Mouse (Mus musculus): ENCODE measurements around the gene Grik2.

- TF ChIP-seq POLR2A (IDR thresholded peaks at IDR 0.05; ENCODE audit: extremely low read depth, insufficient read depth, low read length): no peak
- TF ChIP-seq CTCF (IDR thresholded peaks at IDR 0.05; ENCODE audit: extremely low read depth, insufficient read depth, low read length): no peak
Observed at GRCm38 (mm10) chr10:49716856-49717255, 71.7 kb downstream of the Grik2 start.
